ENCODE assay signal across 21 mouse cellular contexts in the genomic region with DNA sequence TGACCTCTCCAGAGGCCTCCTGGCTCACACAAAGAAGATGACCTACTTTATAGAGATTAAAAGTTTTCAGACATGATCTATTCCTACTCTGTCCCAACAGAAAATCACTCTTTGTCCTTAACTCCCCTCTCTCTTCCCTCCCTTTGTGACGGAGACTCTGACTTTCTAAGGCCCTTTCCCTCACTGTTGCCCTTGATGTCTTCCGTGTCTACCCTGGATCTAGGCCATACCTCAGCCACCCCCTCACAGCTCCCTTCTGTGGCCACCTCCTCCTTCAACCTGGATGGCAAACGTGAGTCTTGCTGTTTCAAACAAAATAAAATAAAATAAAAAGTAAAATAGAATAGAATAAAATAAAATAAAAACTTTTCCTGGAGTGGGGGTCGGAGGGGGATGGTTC.
DNase-seq lines count a peak whose midpoint lies in the region; ATAC-seq lines count a peak whose summit lies in the region.
"Had no signal": no experiment of that assay in that cellular context is flagged by ENCODE, and none has a peak within 500 bp of the region (broad histone marks: within the 10 kb centered on the region; RNA-seq: fewer than 3 reads in every experiment).

No protein-coding gene starts in this region.

- no peak overlapping the region for H3K4me3 ChIP-seq in kidney, embryonic 15.5 days (replicated peaks)
- H3K4me3 ChIP-seq: forebrain, embryonic 10.5 days; forebrain, embryonic 13.5 days; heart, adult 2 months; hindbrain, embryonic 12.5 days; hindbrain, embryonic 15.5 days; intestine, embryonic 15.5 days had no signal

- peak; percentile 23 for DNase-seq in adrenal gland, adult 8-10 months
- no peak for DNase-seq in adrenal gland, adult 18-20 months (ENCODE audit: low spot score in 2 of 2)
- DNase-seq in kidney, postnatal 36 days: no peak
- DNase-seq in adrenal gland, postnatal 36 days: peak; percentile 16 to 30
- DNase-seq in left cerebral cortex, adult 11 months (ENCODE audit: low spot score): no peak
- DNase-seq: cerebellum, adult 11-12 months; cerebellum, adult 9-10 months; cerebellum, postnatal 14 days; gastrocnemius, postnatal 25 days; heart, adult 2 months; kidney, adult 11 months; kidney, adult 8-10 months had no signal

- H3K4me1 ChIP-seq in kidney, embryonic 15.5 days: peaks cover 39% of the 10 kb centered on the region
- H3K4me1 ChIP-seq: forebrain, embryonic 13.5 days; hindbrain, embryonic 12.5 days; intestine, embryonic 15.5 days had no signal

- H3K9ac ChIP-seq in kidney, embryonic 15.5 days: no peak overlapping the region
- H3K9ac ChIP-seq: forebrain, embryonic 13.5 days; hindbrain, embryonic 12.5 days; hindbrain, embryonic 15.5 days; intestine, embryonic 15.5 days had no signal

- ATAC-seq in kidney, embryonic 15.5 days (replicated peaks; ENCODE audit: low FRiP score): no peak
- ATAC-seq: CD4-positive, CD25-positive, alpha-beta regulatory T cell, adult 4 months; forebrain, embryonic 13.5 days; forebrain, embryonic 16.5 days; intestine, embryonic 15.5 days had no signal

- no peaks in the 10 kb centered on the region for H3K9me3 ChIP-seq in kidney, embryonic 15.5 days (replicated peaks)
- H3K9me3 ChIP-seq: forebrain, embryonic 10.5 days; forebrain, embryonic 13.5 days; hindbrain, embryonic 12.5 days; hindbrain, embryonic 15.5 days; intestine, embryonic 15.5 days had no signal

- 76% methylated on average over 4 of the region's 4 CpGs for WGBS in kidney, embryonic 15.5 days

- no peak overlapping the region for H3K4me2 ChIP-seq in kidney, embryonic 15.5 days
- H3K4me2 ChIP-seq: forebrain, embryonic 13.5 days; heart, embryonic 11.5 days; hindbrain, embryonic 12.5 days; hindbrain, embryonic 15.5 days; intestine, embryonic 15.5 days had no signal

- no peaks in the 10 kb centered on the region for H3K27me3 ChIP-seq in kidney, embryonic 15.5 days
- H3K27me3 ChIP-seq: forebrain, embryonic 13.5 days; hindbrain, embryonic 12.5 days; hindbrain, embryonic 15.5 days; intestine, embryonic 15.5 days had no signal

- H3K27ac ChIP-seq in kidney, embryonic 15.5 days: peak overlapping the region; percentile 30; the same call in 1 of the 2 replicates
- H3K27ac ChIP-seq: forebrain, embryonic 10.5 days; forebrain, embryonic 13.5 days; heart, adult 2 months; hindbrain, embryonic 12.5 days; hindbrain, embryonic 15.5 days; intestine, embryonic 15.5 days had no signal

- H3K36me3 ChIP-seq in kidney, embryonic 15.5 days: peaks cover 9% of the 10 kb centered on the region
- H3K36me3 ChIP-seq: forebrain, embryonic 10.5 days; hindbrain, embryonic 12.5 days; hindbrain, embryonic 15.5 days; intestine, embryonic 15.5 days had no signal

Comparison
In these comparisons a context has a peak if more than half of its experiments do, and no peak if none do; other contexts are left out.
1. DNase-seq: peak in adrenal gland, adult 8-10 months (single experiment) and adrenal gland, postnatal 36 days (2 of 2); none in adrenal gland, adult 18-20 months (0 of 2), kidney, postnatal 36 days (0 of 2) and left cerebral cortex, adult 11 months (single experiment).